Mouse (Mus musculus): ENCODE measurements around the gene Arhgef38. TPM values are rescaled to one million over a fixed set of nuclear protein-coding genes. Genes with fewer than 3 reads are reported as not detected.

The Arhgef38 gene
- 1.2 and 1.5 TPM in 2 replicates for polyA plus RNA-seq (2014; fragmentation: Nextera tagmentation; extraction: Ambion mirVana)

GRCm38 (mm10) chr3:133234821-133235295, at the start of gene Arhgef38:
TSS of gene Arhgef38 (minus strand) at chr3:133234949.
- H3K36me3 ChIP-seq (ENCODE audit: control insufficient read depth, insufficient read depth, low read length) = no peaks in the 10 kb centered on the region
- peak; percentile 77 for DNase-seq (ENCODE audit: low spot score)
- H3K4me3 ChIP-seq (ENCODE audit: low read depth, low read length) = 0 out of 2 replicates have a peak within 1 kb of the TSS, but pooled peaks have one; percentile 2
- H3K4me1 ChIP-seq (ENCODE audit: control insufficient read depth, insufficient read depth, low read length) = no peaks in the 10 kb centered on the region
- no peaks in the 10 kb centered on the region for H3K27me3 ChIP-seq (replicated peaks; ENCODE audit: control insufficient read depth, insufficient read depth, low read length)
- H3K9me3 ChIP-seq (ENCODE audit: control insufficient read depth, low read length) = no peaks in the 10 kb centered on the region
- peak within 1 kb of the TSS; percentile 15; the same call in 1 of the 2 replicates for H3K4me2 ChIP-seq (ENCODE audit: low read depth, low read length)
- WGBS = 49% methylated on average over 11 of the region's 12 CpGs
- peak; percentile 95 for ATAC-seq (ENCODE audit: low read depth)
- no peak within 1 kb of the TSS for H3K27ac ChIP-seq (replicated peaks; ENCODE audit: low read depth, low read length)
- no peak within 1 kb of the TSS for H3K9ac ChIP-seq (ENCODE audit: low read depth, low read length)

- H3K36me3 ChIP-seq (ENCODE audit: control insufficient read depth, insufficient read depth, low read length) = no peaks in the 10 kb centered on the region
- ATAC-seq (ENCODE audit: low read depth) (no peak), DNase-seq (ENCODE audit: low spot score) (peak; percentile 80)
- 13% methylated on average over 3 of the region's 3 CpGs for WGBS
- no peak overlapping the region for H3K27ac ChIP-seq (replicated peaks; ENCODE audit: low read depth, low read length)
- no peak overlapping the region for H3K4me3 ChIP-seq (ENCODE audit: low read depth, low read length)
- H3K4me2 ChIP-seq (ENCODE audit: low read depth, low read length) = no peak overlapping the region
- H3K9ac ChIP-seq (ENCODE audit: low read depth, low read length) = no peak overlapping the region
- H3K27me3 ChIP-seq (replicated peaks; ENCODE audit: control insufficient read depth, insufficient read depth, low read length) = no peaks in the 10 kb centered on the region
- H3K4me1 ChIP-seq (ENCODE audit: control insufficient read depth, insufficient read depth, low read length) = no peaks in the 10 kb centered on the region
- 0 out of 2 replicates have a peak, but pooled peaks cover 6% of the 10 kb centered on the region for H3K9me3 ChIP-seq (ENCODE audit: control insufficient read depth, low read length)
These were observed 37.1 kb upstream of the Arhgef38 start for GRCm38 (mm10) chr3:133271887-133272286.

GRCm38 (mm10) chr3:133258860-133259259, 24.1 kb upstream of the Arhgef38 start:
- 97% methylated on average over 2 of the region's 2 CpGs for WGBS
- Histone ChIP-seq H3K36me3 (ENCODE audit: control insufficient read depth, insufficient read depth, low read length) (no peaks in the 10 kb centered on the region), H3K27me3 (replicated peaks; ENCODE audit: control insufficient read depth, insufficient read depth, low read length) (no peaks in the 10 kb centered on the region), H3K4me3 (ENCODE audit: low read depth, low read length) (no peak overlapping the region), H3K27ac (replicated peaks; ENCODE audit: low read depth, low read length) (no peak overlapping the region), H3K4me2 (ENCODE audit: low read depth, low read length) (no peak overlapping the region), H3K4me1 (ENCODE audit: control insufficient read depth, insufficient read depth, low read length) (no peaks in the 10 kb centered on the region), H3K9me3 (ENCODE audit: control insufficient read depth, low read length) (no peaks in the 10 kb centered on the region; the same call in 1 of the 2 replicates), H3K9ac (ENCODE audit: low read depth, low read length) (no peak overlapping the region)
- no peak for DNase-seq (ENCODE audit: low spot score)
- ATAC-seq (ENCODE audit: low read depth) = no peak

GRCm38 (mm10) chr3:133255842-133256241, 21.1 kb upstream of the Arhgef38 start:
- no peak overlapping the region for H3K4me2 ChIP-seq (ENCODE audit: low read depth, low read length)
- WGBS = 57% methylated on average over 4 of the region's 4 CpGs
- no peak overlapping the region for H3K4me3 ChIP-seq (ENCODE audit: low read depth, low read length)
- DNase-seq (ENCODE audit: low spot score) (no peak), ATAC-seq (ENCODE audit: low read depth) (no peak)
- H3K9ac ChIP-seq (ENCODE audit: low read depth, low read length) = no peak overlapping the region
- H3K9me3 ChIP-seq (ENCODE audit: control insufficient read depth, low read length) = no peaks in the 10 kb centered on the region; the same call in 1 of the 2 replicates
- no peaks in the 10 kb centered on the region for H3K36me3 ChIP-seq (ENCODE audit: control insufficient read depth, insufficient read depth, low read length)
- no peaks in the 10 kb centered on the region for H3K27me3 ChIP-seq (replicated peaks; ENCODE audit: control insufficient read depth, insufficient read depth, low read length)
- no peak overlapping the region for H3K27ac ChIP-seq (replicated peaks; ENCODE audit: low read depth, low read length)
- H3K4me1 ChIP-seq (ENCODE audit: control insufficient read depth, insufficient read depth, low read length) = no peaks in the 10 kb centered on the region

GRCm38 (mm10) chr3:133244027-133244426, 9.3 kb upstream of the Arhgef38 start:
- 82% methylated on average over 9 of the region's 9 CpGs for WGBS
- Histone ChIP-seq H3K4me1 (ENCODE audit: control insufficient read depth, insufficient read depth, low read length) (no peaks in the 10 kb centered on the region), H3K4me2 (ENCODE audit: low read depth, low read length) (no peak overlapping the region), H3K9me3 (ENCODE audit: control insufficient read depth, low read length) (no peaks in the 10 kb centered on the region), H3K27ac (replicated peaks; ENCODE audit: low read depth, low read length) (no peak overlapping the region), H3K9ac (ENCODE audit: low read depth, low read length) (no peak overlapping the region), H3K27me3 (replicated peaks; ENCODE audit: control insufficient read depth, insufficient read depth, low read length) (no peaks in the 10 kb centered on the region), H3K36me3 (ENCODE audit: control insufficient read depth, insufficient read depth, low read length) (no peaks in the 10 kb centered on the region), H3K4me3 (ENCODE audit: low read depth, low read length) (no peak overlapping the region)
- DNase-seq (ENCODE audit: low spot score) (no peak), ATAC-seq (ENCODE audit: low read depth) (no peak)

DNA sequence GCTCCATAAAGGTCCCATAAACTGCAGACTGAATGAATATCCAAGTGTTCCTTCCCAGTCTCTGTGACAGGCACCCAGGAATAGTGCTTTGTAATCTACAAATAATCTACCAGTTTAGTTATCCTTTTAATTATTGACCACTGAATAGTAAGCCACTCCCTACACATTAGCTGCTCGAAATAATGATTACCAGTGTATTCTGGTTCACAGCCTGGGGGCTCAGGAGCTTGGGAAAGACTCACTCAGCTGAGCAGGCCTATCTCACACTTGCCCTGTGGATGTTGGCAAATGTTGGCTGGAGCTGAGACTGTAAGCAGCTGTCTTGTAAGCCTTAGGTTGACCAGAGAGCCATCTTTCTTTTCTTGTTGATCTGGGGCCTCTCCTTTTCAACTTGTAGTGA, 7.2 kb upstream of the Arhgef38 start:
- Histone ChIP-seq H3K9ac (ENCODE audit: low read depth, low read length) (no peak overlapping the region), H3K4me2 (ENCODE audit: low read depth, low read length) (no peak overlapping the region), H3K4me1 (ENCODE audit: control insufficient read depth, insufficient read depth, low read length) (no peaks in the 10 kb centered on the region), H3K4me3 (ENCODE audit: low read depth, low read length) (no peak overlapping the region), H3K27me3 (replicated peaks; ENCODE audit: control insufficient read depth, insufficient read depth, low read length) (no peaks in the 10 kb centered on the region), H3K9me3 (ENCODE audit: control insufficient read depth, low read length) (no peaks in the 10 kb centered on the region), H3K27ac (replicated peaks; ENCODE audit: low read depth, low read length) (no peak overlapping the region), H3K36me3 (ENCODE audit: control insufficient read depth, insufficient read depth, low read length) (no peaks in the 10 kb centered on the region)
- no peak for ATAC-seq (ENCODE audit: low read depth)
- 64% methylated on average over 1 of the region's 1 CpGs for WGBS
- DNase-seq (ENCODE audit: low spot score) = no peak

DNA sequence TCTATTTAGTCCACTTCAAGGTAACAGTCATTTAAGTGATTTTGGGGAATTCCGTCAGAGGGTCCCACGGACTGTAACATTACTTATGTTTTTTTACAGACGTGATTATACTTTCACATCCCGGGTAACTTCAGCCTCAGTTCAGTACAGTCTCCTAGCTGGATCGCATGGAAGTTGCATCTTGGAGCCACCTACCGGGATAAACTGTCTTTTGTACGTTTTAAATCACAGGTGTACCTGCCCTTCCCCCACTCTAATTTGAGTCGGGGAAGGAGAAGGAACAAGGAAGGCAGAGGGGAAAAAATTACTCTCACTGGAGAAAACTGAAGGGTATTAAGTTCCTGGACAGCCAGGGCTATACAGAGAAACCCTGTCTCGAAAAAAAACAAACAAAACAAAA, 756 bp downstream of the Arhgef38 start:
- 43% methylated on average over 9 of the region's 9 CpGs for WGBS

GRCm38 (mm10) chr3:133230427-133230826, 4.3 kb downstream of the Arhgef38 start:
- Histone ChIP-seq H3K27me3 (replicated peaks; ENCODE audit: control insufficient read depth, insufficient read depth, low read length) (no peaks in the 10 kb centered on the region), H3K4me1 (ENCODE audit: control insufficient read depth, insufficient read depth, low read length) (no peaks in the 10 kb centered on the region), H3K9me3 (ENCODE audit: control insufficient read depth, low read length) (no peaks in the 10 kb centered on the region), H3K36me3 (ENCODE audit: control insufficient read depth, insufficient read depth, low read length) (no peaks in the 10 kb centered on the region), H3K4me3 (ENCODE audit: low read depth, low read length) (no peak overlapping the region), H3K9ac (ENCODE audit: low read depth, low read length) (no peak overlapping the region), H3K27ac (replicated peaks; ENCODE audit: low read depth, low read length) (no peak overlapping the region), H3K4me2 (ENCODE audit: low read depth, low read length) (no peak overlapping the region)
- 65% methylated on average over 2 of the region's 2 CpGs for WGBS
- no peak for ATAC-seq (ENCODE audit: low read depth)
- no peak for DNase-seq (ENCODE audit: low spot score)

More for the DNA sequence above, 756 bp downstream of the Arhgef38 start:
- ATAC-seq (ENCODE audit: low read depth) (peak; percentile 12; the same call in 1 of the 2 replicates), DNase-seq (ENCODE audit: low spot score) (peak; percentile 30)
- Histone ChIP-seq H3K9me3 (ENCODE audit: control insufficient read depth, low read length) (no peaks in the 10 kb centered on the region), H3K4me2 (ENCODE audit: low read depth, low read length) (no peak overlapping the region), H3K4me1 (ENCODE audit: control insufficient read depth, insufficient read depth, low read length) (no peaks in the 10 kb centered on the region), H3K4me3 (ENCODE audit: low read depth, low read length) (0 out of 2 replicates have a peak overlapping the region, but pooled peaks have one; percentile 2), H3K27me3 (replicated peaks; ENCODE audit: control insufficient read depth, insufficient read depth, low read length) (no peaks in the 10 kb centered on the region), H3K27ac (replicated peaks; ENCODE audit: low read depth, low read length) (no peak overlapping the region), H3K36me3 (ENCODE audit: control insufficient read depth, insufficient read depth, low read length) (no peaks in the 10 kb centered on the region), H3K9ac (ENCODE audit: low read depth, low read length) (no peak overlapping the region)

- no peak overlapping the region for H3K4me2 ChIP-seq (ENCODE audit: low read depth, low read length)
- no peaks in the 10 kb centered on the region for H3K27me3 ChIP-seq (replicated peaks; ENCODE audit: control insufficient read depth, insufficient read depth, low read length)
- H3K36me3 ChIP-seq (ENCODE audit: control insufficient read depth, insufficient read depth, low read length) = no peaks in the 10 kb centered on the region
- no peaks in the 10 kb centered on the region for H3K4me1 ChIP-seq (ENCODE audit: control insufficient read depth, insufficient read depth, low read length)
- no peak overlapping the region for H3K9ac ChIP-seq (ENCODE audit: low read depth, low read length)
- H3K9me3 ChIP-seq (ENCODE audit: control insufficient read depth, low read length) = no peaks in the 10 kb centered on the region
- H3K27ac ChIP-seq (replicated peaks; ENCODE audit: low read depth, low read length) = no peak overlapping the region
- ATAC-seq (ENCODE audit: low read depth) (no peak), DNase-seq (ENCODE audit: low spot score) (no peak)
- no peak overlapping the region for H3K4me3 ChIP-seq (ENCODE audit: low read depth, low read length)
These were observed 5.2 kb downstream of the Arhgef38 start for GRCm38 (mm10) chr3:133229594-133229993.
